ENCODE assay signal across 8 mouse cellular contexts in the genomic region with DNA sequence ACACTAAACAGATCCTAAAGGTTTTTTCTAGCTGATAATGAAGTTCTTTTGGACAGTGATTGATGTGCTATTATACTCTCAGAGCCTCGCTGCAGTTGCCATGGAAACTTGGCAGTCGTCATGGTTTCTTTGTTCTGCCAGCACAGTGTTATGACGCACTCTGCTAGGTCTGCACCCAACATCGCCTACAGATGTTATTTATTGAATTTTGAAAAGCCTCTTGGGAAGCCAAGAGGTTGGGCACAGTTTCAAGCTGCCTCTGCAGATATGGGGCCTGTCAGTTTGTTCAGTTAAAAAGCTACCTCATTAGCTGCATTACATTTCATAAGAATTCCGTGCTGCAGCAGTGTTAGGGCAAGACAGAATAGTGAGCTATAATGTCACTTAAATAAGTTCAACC.
DNase-seq lines count a peak whose midpoint lies in the region.
"Had no signal": no experiment of that assay in that cellular context is flagged by ENCODE, and none has a peak within 500 bp of the region (broad histone marks: within the 10 kb centered on the region; RNA-seq: fewer than 3 reads in every experiment).

No protein-coding gene starts in this region.

- peaks cover 5% of the 10 kb centered on the region; the same call in 1 of the 2 replicates for H3K36me3 ChIP-seq in midbrain, embryonic 10.5 days

- no peaks in the 10 kb centered on the region for H3K9me3 ChIP-seq in midbrain, embryonic 10.5 days (replicated peaks)

- no peak overlapping the region for H3K4me3 ChIP-seq in midbrain, embryonic 10.5 days

- no peaks in the 10 kb centered on the region for H3K27me3 ChIP-seq in midbrain, embryonic 10.5 days (ENCODE audit: low read depth, poor library complexity, severe bottlenecking)

- peak; percentile 90 for DNase-seq in adrenal gland, adult 2 months
- peak; percentile 86 for DNase-seq in embryo, embryonic 10 days (ENCODE audit: low spot score)
- peak; percentile 41 to 54 for DNase-seq in gastrocnemius, adult 8-10 months (ENCODE audit: low spot score in 2 of 2)
- peak; percentile 75 for DNase-seq in hindlimb bud, embryonic 11.5 days (ENCODE audit: extremely low spot score, low read depth, low spot score)
- DNase-seq in left cerebral cortex, adult 18-20 months (ENCODE audit: low spot score in 2 of 2), result peak; percentile 84 to 86
- DNase-seq in midbrain, embryonic 10.5 days (ENCODE audit: low spot score), result peak; percentile 66
- peak; percentile 77 for DNase-seq in skeletal muscle tissue, adult 2 months (ENCODE audit: low read depth, low spot score)

- WGBS in midbrain, embryonic 10.5 days, result 25% methylated on average over 5 of the region's 5 CpGs

- H3K4me1 ChIP-seq in midbrain, embryonic 10.5 days, result peaks cover 24% of the 10 kb centered on the region

- peak overlapping the region; percentile 63 for H3K27ac ChIP-seq in midbrain, embryonic 10.5 days (replicated peaks)
- H3K27ac ChIP-seq: liver, embryonic 14.5 days had no signal
